Mouse (Mus musculus) liver, embryonic 16.5 days (tissue): ENCODE measurements at regions not wholly inside any gene's neighbourhood (a gene's known extent, or its start where the extent isn't known, plus 50 kb on each side); places are given as distances from the start of the nearest gene placed in this dataset.

Experiments
- ATAC-seq: fragments of 200-750 bp; cut with Nextera tagmentation; 2 replicates; pipeline ENCODE4 v1.8.0; 2017; ENCODE audit warnings: low read depth, mild to moderate bottlenecking, moderate number of reproducible peaks, moderate library complexity
- H3K27ac ChIP-seq: fragments of 300-500 bp; sonication (generic); 2 replicates; pipeline ENCODE4 v1.5.1; 2014; ENCODE audit warnings: mild to moderate bottlenecking, low read length
- H3K27me3 ChIP-seq: fragments of 300-500 bp; sonication (generic); 2 replicates; pipeline ENCODE4 v1.6.1; 2014; ENCODE audit warnings: low read depth, low read length, mixed read lengths; ENCODE audit not compliant: control insufficient read depth, insufficient read depth
- H3K36me3 ChIP-seq: fragments of 300-500 bp; sonication (generic); 2 replicates; pipeline ENCODE4 v1.6.1; 2014; ENCODE audit warnings: mild to moderate bottlenecking; ENCODE audit not compliant: control insufficient read depth, insufficient read depth
- H3K4me1 ChIP-seq: fragments of 300-500 bp; sonication (generic); 2 replicates; pipeline ENCODE4 v1.6.1; 2014; ENCODE audit warnings: low read depth, low read length, mixed read lengths; ENCODE audit not compliant: control insufficient read depth
- H3K4me2 ChIP-seq: fragments of 300-500 bp; sonication (generic); 2 replicates; pipeline ENCODE4 v1.6.1; 2014; ENCODE audit warnings: low read depth, low read length, mixed read lengths
- H3K4me3 ChIP-seq: fragments of 300-500 bp; sonication (generic); 2 replicates; pipeline ENCODE4 v1.5.1; 2014; ENCODE audit warnings: low read depth, mild to moderate bottlenecking, low read length
- H3K9ac ChIP-seq: fragments of 300-500 bp; sonication (generic); 2 replicates; pipeline ENCODE4 v1.6.1; 2014; ENCODE audit warnings: low read depth, low read length
- H3K9me3 ChIP-seq: fragments of 300-500 bp; sonication (generic); replicated peaks from 2 replicates; pipeline ENCODE4 v1.6.1; 2016; ENCODE audit warnings: low read length; ENCODE audit not compliant: control insufficient read depth
- WGBS: fragments of 180-500 bp; shearing (Covaris S2); extraction: QIAGEN DNeasy Blood & Tissue Kit; methylation state at CpG from one replicate; pipeline ENCODE4 v1.1.7; 2014; ENCODE audit not compliant: insufficient replicate concordance; 5-methylcytosine and 5-hydroxymethylcytosine counted together

- ATAC-seq: no peak
- Histone ChIP-seq H3K4me3 (no peak overlapping the region), H3K36me3 (no peaks in the 10 kb centered on the region), H3K27me3 (no peaks in the 10 kb centered on the region), H3K9ac (no peak overlapping the region), H3K27ac (no peak overlapping the region), H3K4me2 (no peak overlapping the region), H3K4me1 (no peaks in the 10 kb centered on the region), H3K9me3 (no peaks in the 10 kb centered on the region)
- 51% methylated on average over 2 of the region's 2 CpGs for WGBS
Observed at GRCm38 (mm10) chr13:51310041-51310440, 98.4 kb upstream of the S1pr3 start.

- H3K27ac ChIP-seq: no peak overlapping the region
- no peaks in the 10 kb centered on the region for H3K9me3 ChIP-seq
- WGBS: 49% methylated on average over 8 of the region's 8 CpGs
- no peaks in the 10 kb centered on the region for H3K4me1 ChIP-seq
- H3K4me3 ChIP-seq: no peak overlapping the region
- H3K4me2 ChIP-seq: no peak overlapping the region
- H3K36me3 ChIP-seq: no peaks in the 10 kb centered on the region
- no peaks in the 10 kb centered on the region for H3K27me3 ChIP-seq
- no peak for ATAC-seq
- no peak overlapping the region for H3K9ac ChIP-seq
Observed at GRCm38 (mm10) chr13:51311679-51312255, 96.7 kb upstream of the S1pr3 start.

GRCm38 (mm10) chr13:51313129-51313850, 95.1 kb upstream of the S1pr3 start:
- Histone ChIP-seq H3K36me3 (no peaks in the 10 kb centered on the region), H3K4me3 (no peak overlapping the region), H3K4me2 (no peak overlapping the region), H3K27ac (no peak overlapping the region), H3K9me3 (no peaks in the 10 kb centered on the region), H3K27me3 (no peaks in the 10 kb centered on the region), H3K4me1 (no peaks in the 10 kb centered on the region), H3K9ac (no peak overlapping the region)
- 56% methylated on average over 5 of the region's 5 CpGs for WGBS
- ATAC-seq: no peak

- H3K36me3 ChIP-seq: no peaks in the 10 kb centered on the region
- WGBS: 33% methylated on average over 5 of the region's 5 CpGs
- H3K4me3 ChIP-seq: no peak overlapping the region
- no peaks in the 10 kb centered on the region for H3K4me1 ChIP-seq
- no peak overlapping the region for H3K27ac ChIP-seq
- H3K9ac ChIP-seq: no peak overlapping the region
- no peak overlapping the region for H3K4me2 ChIP-seq
- no peaks in the 10 kb centered on the region for H3K9me3 ChIP-seq
- no peaks in the 10 kb centered on the region for H3K27me3 ChIP-seq
- no peak for ATAC-seq
Observed at GRCm38 (mm10) chr13:51314541-51314977, 93.9 kb upstream of the S1pr3 start.

GRCm38 (mm10) chr13:51315008-51315778, 93.2 kb upstream of the S1pr3 start:
- no peak overlapping the region for H3K4me2 ChIP-seq
- H3K36me3 ChIP-seq: no peaks in the 10 kb centered on the region
- no peak overlapping the region for H3K9ac ChIP-seq
- H3K27ac ChIP-seq: no peak overlapping the region
- H3K27me3 ChIP-seq: no peaks in the 10 kb centered on the region
- 38% methylated on average over 10 of the region's 10 CpGs for WGBS
- no peak for ATAC-seq
- no peaks in the 10 kb centered on the region for H3K9me3 ChIP-seq
- H3K4me3 ChIP-seq: no peak overlapping the region
- no peaks in the 10 kb centered on the region for H3K4me1 ChIP-seq

GRCm38 (mm10) chr13:51315779-51316041, 92.7 kb upstream of the S1pr3 start:
- Histone ChIP-seq H3K4me2 (no peak overlapping the region), H3K4me1 (no peaks in the 10 kb centered on the region), H3K9me3 (no peaks in the 10 kb centered on the region), H3K4me3 (no peak overlapping the region), H3K27me3 (no peaks in the 10 kb centered on the region), H3K36me3 (no peaks in the 10 kb centered on the region), H3K27ac (no peak overlapping the region), H3K9ac (no peak overlapping the region)
- ATAC-seq: no peak
- 44% methylated on average over 5 of the region's 5 CpGs for WGBS

- ATAC-seq: no peak
- H3K36me3 ChIP-seq: no peaks in the 10 kb centered on the region
- WGBS: 33% methylated on average over 7 of the region's 7 CpGs
- no peaks in the 10 kb centered on the region for H3K9me3 ChIP-seq
- H3K27me3 ChIP-seq: no peaks in the 10 kb centered on the region
- no peak overlapping the region for H3K4me2 ChIP-seq
- H3K27ac ChIP-seq: no peak overlapping the region
- no peaks in the 10 kb centered on the region for H3K4me1 ChIP-seq
- no peak overlapping the region for H3K4me3 ChIP-seq
- H3K9ac ChIP-seq: no peak overlapping the region
Observed at GRCm38 (mm10) chr13:51323058-51323715, 85.3 kb upstream of the S1pr3 start.

GRCm38 (mm10) chr13:51324714-51325113, 83.7 kb upstream of the S1pr3 start:
- Histone ChIP-seq H3K4me1 (no peaks in the 10 kb centered on the region), H3K27me3 (no peaks in the 10 kb centered on the region), H3K9me3 (no peaks in the 10 kb centered on the region), H3K36me3 (no peaks in the 10 kb centered on the region), H3K4me2 (no peak overlapping the region), H3K4me3 (no peak overlapping the region), H3K9ac (no peak overlapping the region), H3K27ac (no peak overlapping the region)
- ATAC-seq: no peak
- WGBS: 32% methylated on average over 5 of the region's 5 CpGs

GRCm38 (mm10) chr13:51325298-51325697, 83.1 kb upstream of the S1pr3 start:
- no peak overlapping the region for H3K27ac ChIP-seq
- H3K27me3 ChIP-seq: no peaks in the 10 kb centered on the region
- H3K36me3 ChIP-seq: no peaks in the 10 kb centered on the region
- no peak overlapping the region for H3K4me2 ChIP-seq
- H3K4me3 ChIP-seq: no peak overlapping the region
- no peaks in the 10 kb centered on the region for H3K4me1 ChIP-seq
- 45% methylated on average over 5 of the region's 5 CpGs for WGBS
- no peak for ATAC-seq
- H3K9me3 ChIP-seq: no peaks in the 10 kb centered on the region
- no peak overlapping the region for H3K9ac ChIP-seq
